Mouse (Mus musculus) CD4-positive, CD25-positive, alpha-beta regulatory T cell, adult 2 months (primary cell): ENCODE measurements at regions not wholly inside any gene's neighbourhood (a gene's known extent, or its start where the extent isn't known, plus 50 kb on each side); places are given as distances from the start of the nearest gene placed in this dataset.

Source experiments
- DNase-seq: peaks from one replicate; pipeline ENCODE4 v3.0.0-alpha.2; 2012; ENCODE audit warnings: low read depth, low spot score

GRCm38 (mm10) chr7:34493892-34494291 is 100.8 kb upstream of the Lsm14a start:
- DNase-seq = no peak

GRCm38 (mm10) chr7:34484908-34485598 is 91.9 kb upstream of the Lsm14a start:
- DNase-seq = no peak

GRCm38 (mm10) chr7:34483368-34483767 is 90.3 kb upstream of the Lsm14a start:
- DNase-seq = no peak

GRCm38 (mm10) chr7:34480771-34481170 is 87.7 kb upstream of the Lsm14a start:
- no peak for DNase-seq

GRCm38 (mm10) chr7:34471003-34471402 is 77.9 kb upstream of the Lsm14a start:
- DNase-seq = no peak

- DNase-seq = peak; percentile 24
These were observed 69.0 kb upstream of the Lsm14a start for GRCm38 (mm10) chr7:34462069-34462468.

- no peak for DNase-seq
These were observed 66.8 kb upstream of the Lsm14a start for GRCm38 (mm10) chr7:34459834-34460495.

GRCm38 (mm10) chr7:34458851-34459250 is 65.7 kb upstream of the Lsm14a start:
- no peak for DNase-seq

- no peak for DNase-seq
These were observed 55.2 kb upstream of the Lsm14a start for GRCm38 (mm10) chr7:34448364-34448763.

GRCm38 (mm10) chr7:34444263-34444662 is 51.1 kb upstream of the Lsm14a start:
- no peak for DNase-seq
